Mouse (Mus musculus): Measurements from ENCODE around the gene Eif2ak4.

DNA sequence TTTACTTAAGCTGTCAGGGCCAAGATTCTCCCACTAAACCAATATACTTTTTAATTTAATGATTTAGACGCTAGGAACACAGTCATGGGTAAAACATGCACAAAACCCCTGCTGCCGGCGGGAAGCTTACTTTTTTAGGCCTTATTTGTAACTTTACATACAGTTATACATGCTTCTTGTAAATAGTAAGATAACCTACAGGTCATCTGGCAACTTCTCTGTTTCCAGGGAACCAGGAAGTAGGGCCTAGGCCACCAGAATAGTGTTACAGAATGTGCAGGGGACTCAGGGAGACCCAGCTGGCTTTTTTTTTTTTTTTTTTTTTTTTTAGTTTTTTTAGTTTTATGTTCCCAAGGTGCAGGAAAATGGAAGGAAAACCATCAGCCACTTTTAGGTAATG lies 1.2 kb downstream of the Eif2ak4 start:
- no peak for TF ChIP-seq CTCF (IDR thresholded peaks at IDR 0.05; ENCODE audit: extremely low read depth, insufficient read depth, insufficient read length, insufficient replicate concordance)
- no peak for TF ChIP-seq POLR2A (IDR thresholded peaks at IDR 0.05; ENCODE audit: low read depth, low read length)
